Mouse (Mus musculus): Measurements from ENCODE around the gene Col4a2. TPM values are rescaled to one million over a fixed set of nuclear protein-coding genes. Genes with fewer than 3 reads are reported as not detected.
A peak's percentile ranks its signal among the peaks of the same experiment; 100 is the strongest.

Gene Col4a2
- total RNA-seq, 1 experiment from 2014 or later, result 341 TPM

DNA sequence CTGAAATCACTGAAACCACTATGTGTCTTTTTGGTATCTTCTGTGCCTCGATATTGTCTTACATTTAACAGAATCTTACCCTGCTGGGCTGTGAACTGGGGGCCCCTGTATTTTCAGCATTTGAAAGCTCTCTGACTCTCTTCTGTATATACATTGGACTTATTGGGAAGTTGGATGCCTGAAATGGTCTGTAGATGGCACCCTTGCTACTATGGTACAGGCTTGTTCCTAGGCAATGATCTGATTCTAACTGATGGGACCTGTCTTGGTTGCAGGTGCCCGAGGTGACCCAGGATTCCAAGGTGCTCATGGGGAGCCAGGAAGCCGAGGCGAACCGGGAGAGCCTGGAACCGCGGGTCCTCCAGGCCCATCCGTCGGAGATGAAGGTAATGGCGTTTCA lies 102.5 kb downstream of the Col4a2 start:
- no peak for DNase-seq

- DNase-seq, result peak; percentile 62
Measured at GRCm38 (mm10) chr8:11417762-11418161, 105.2 kb downstream of the Col4a2 start.

DNA sequence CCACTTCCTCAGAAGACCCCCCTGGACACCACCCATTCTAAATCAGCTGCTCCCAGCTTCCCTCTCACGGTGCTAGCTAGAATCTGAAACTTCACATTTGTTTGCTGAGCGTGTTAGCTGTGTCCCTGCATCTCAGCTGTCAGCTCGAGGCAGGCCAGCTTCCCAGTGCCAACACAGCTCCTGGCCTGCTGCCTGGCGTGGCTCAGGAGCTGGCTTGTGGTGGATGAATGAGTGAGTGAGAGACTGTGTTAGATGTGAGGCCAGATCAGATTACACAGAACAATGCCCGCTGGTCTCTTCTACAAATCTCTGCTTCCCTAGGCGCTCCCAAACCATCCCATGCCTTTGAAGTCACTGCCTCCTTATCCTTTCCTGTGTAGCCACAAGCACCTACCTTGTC lies 106.6 kb downstream of the Col4a2 start:
- peak; percentile 86 for DNase-seq

GRCm38 (mm10) chr8:11419645-11420044 lies 107.0 kb downstream of the Col4a2 start:
- DNase-seq, result peak; percentile 77

GRCm38 (mm10) chr8:11421105-11421504 lies 108.5 kb downstream of the Col4a2 start:
- peak; percentile 73 for DNase-seq

DNA sequence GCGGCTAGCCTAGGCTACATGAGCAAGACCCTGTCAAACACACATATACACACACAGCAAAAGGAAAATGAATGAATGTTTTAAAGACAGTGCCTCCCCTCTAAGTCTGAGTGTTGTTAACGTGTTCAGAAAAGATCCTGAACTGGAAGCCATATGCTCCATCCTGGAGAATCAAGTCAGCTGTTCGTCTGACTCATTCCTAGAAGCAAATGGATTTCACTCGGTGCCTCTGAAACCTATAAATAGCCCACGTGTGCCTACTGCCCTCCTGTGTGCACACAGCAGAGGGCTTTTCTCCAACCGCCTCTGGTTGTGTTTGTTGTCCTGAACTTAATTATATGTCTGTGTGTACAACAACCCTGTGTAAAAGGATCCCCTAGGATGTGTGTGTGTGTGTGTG lies 109.4 kb downstream of the Col4a2 start:
- DNase-seq, result no peak

DNA sequence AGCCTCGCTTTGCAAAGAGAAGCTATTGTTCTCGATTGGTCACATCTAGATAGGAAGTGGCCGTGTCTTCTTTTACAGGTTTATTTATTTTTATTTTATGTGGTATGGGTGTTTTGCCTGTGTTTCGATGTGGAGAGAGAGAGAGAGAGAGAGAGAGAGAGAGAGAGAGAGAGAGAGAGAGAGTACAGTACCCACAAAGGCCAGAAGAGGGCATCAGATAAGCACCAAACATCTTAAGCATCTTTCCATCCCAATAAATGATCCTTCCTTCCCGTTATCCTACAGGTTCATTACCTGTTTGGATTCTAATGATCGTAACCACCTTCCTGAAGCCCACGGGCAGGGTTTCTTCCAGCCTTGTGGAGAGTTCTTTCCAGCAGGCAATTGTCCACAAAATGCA lies 110.5 kb downstream of the Col4a2 start:
- no peak for DNase-seq

- peak; percentile 67 for DNase-seq
Measured at GRCm38 (mm10) chr8:11430688-11431087, 118.1 kb downstream of the Col4a2 start.

- no peak for DNase-seq
Measured at GRCm38 (mm10) chr8:11437862-11438261, 125.3 kb downstream of the Col4a2 start.

DNA sequence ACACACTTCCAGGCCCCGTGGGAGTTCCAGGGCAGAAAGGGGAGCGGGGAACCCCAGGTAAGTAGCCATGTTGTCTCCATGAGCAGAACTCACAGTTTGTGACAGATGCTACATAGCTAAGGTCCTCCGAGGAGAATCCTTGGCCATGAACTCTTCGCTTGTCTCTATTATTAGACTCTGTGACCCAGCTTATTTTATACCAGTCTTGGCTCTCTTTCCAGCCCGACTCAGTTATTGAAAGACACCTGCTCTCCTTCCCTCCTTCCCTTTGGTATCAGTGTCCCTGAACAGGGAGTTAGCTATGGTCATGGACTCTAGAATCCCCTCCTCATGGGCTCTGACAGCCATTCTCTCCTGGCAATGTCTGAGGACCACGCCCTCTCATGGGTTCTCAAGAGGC lies 128.7 kb downstream of the Col4a2 start:
- no peak for DNase-seq

- no peak for DNase-seq
Measured at GRCm38 (mm10) chr8:11443611-11444010, 131.0 kb downstream of the Col4a2 start.

DNA sequence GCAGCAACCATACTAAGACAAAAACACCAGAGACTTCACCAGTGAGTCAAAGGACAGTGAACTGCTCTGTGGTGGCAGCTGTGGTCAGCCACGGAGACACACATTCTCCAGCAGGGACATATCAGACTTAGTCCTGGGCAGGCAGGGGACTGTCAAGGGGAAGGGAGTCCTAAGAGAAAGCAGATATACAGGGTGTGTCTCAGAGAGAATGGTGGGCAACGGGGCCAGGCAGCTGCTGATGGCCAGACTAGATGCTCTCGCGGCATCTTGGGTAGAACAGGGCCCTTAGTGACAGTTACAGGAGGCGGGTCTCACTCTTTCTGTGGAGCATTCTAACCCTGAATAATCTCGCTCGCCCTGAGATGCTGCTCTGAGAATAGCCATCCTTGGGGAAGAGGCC lies 131.6 kb downstream of the Col4a2 start:
- DNase-seq, result no peak

- DNase-seq, result no peak
Measured at GRCm38 (mm10) chr8:11445790-11446189, 133.2 kb downstream of the Col4a2 start.

- DNase-seq, result no peak
Measured at GRCm38 (mm10) chr8:11447910-11448570, 135.4 kb downstream of the Col4a2 start.

DNA sequence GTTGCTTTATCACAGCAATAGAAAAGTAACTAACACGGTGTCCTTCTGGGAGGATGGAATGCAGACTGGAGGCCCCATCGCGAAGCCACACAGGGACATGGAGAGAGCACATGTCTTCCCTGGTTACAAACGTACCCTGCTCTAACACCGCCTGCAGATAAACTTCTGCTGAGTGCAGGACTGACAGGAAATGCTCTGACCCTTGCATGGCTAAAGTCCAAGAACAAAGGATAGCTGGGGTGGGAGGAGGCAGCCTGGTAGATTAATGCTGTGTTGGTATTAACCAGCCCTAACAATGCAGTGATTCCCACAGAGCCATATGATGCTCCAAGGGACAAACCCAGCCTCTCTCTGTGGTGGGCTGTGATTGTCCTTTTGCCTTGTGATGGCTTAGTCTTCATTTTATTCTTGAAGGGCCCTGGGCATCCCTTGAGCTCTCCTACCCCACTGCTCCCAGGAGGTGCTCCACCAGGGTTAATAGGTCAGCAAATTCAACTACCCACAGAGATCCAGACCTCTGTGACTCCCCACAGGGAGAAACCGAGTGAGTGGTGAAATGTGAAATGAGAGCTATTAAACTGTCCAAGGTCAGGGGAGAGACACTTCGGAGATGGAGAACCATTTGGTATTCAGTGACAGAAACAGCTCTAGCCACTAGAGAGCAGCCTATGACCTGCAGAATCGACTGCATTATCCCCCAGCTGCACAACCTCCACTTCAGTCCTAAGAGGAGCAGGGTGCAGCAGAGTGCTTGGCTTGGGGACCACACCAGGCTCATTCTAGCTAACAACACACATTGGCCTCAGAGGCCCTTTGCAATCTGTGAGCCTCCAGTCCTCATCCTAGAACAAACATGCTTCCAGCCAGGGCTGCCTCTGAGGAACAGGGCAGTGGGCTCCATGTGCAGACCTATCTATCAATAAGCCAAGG lies 137.8 kb downstream of the Col4a2 start:
- peak; percentile 71 for DNase-seq

GRCm38 (mm10) chr8:11452152-11452551 lies 139.5 kb downstream of the Col4a2 start:
- DNase-seq, result no peak

GRCm38 (mm10) chr8:11452559-11452958 lies 140.0 kb downstream of the Col4a2 start:
- no peak for DNase-seq

GRCm38 (mm10) chr8:11452974-11453373 lies 140.4 kb downstream of the Col4a2 start:
- DNase-seq, result no peak

- no peak for DNase-seq
Measured at GRCm38 (mm10) chr8:11454228-11454627, 141.6 kb downstream of the Col4a2 start.

GRCm38 (mm10) chr8:11457278-11457677 lies 144.7 kb downstream of the Col4a2 start:
- DNase-seq, result no peak

DNA sequence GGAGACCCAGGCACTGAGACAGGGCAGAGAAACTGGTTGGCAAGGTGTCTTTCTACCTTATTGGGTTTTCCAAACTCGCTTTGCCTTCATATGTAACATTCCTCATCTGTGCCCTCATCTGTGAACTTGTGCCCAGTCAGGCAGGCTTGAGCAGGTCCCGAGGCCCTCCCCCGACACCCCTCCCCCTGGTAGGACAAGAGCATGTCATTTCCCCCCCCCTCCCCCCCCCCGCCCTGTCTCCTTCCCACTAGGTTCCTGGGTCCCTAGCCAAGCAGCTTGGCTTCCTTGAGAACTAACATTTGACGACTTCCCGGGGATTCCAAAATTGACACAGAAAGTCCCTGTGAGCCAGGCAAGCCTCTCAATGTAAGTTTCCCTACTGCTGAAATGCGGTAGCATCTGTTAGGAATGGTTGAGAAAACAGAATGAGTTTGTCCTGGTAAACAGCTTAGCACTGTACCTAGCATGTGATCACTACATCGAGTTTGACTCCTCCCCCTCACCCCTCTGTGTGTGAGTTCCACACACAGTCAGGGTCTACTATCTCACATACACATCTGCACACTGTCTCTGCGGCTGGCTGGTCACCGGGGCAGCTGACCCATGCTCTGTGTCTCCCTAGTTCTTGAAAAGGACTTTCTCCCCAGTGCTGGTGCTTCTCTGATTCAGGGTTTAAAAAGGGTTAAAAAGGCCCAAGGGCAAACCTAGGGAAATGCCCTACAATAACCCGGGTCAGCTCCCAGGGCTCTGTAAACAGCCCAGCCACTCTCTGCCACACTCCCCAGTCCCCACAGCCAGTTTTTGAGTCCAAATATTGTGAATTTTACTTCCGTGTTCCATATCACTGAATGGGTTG lies 145.6 kb downstream of the Col4a2 start:
- DNase-seq, result peak; percentile 58

- no peak for DNase-seq
Measured at GRCm38 (mm10) chr8:11459016-11459415, 146.4 kb downstream of the Col4a2 start.

DNA sequence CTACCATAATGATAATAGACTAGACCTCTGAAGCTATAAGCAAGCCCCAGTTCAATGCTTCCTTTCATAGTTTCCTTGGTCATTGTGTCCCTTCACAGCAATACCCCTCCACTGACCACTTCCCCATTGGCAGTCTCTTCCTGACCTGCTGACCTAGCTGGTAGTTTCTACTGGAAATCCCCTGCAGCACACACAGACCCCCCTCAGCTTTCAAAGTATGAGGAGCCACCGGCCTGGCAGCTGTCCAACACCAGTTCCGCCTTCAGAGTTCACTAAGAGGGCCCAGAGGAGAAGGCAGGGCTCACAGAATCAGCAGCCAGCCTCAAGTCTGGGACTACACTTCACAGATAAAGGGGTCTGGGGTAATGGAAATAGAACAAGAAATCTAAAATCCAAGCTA lies 148.3 kb downstream of the Col4a2 start:
- peak; percentile 71 for DNase-seq

Data from adrenal gland, postnatal 14 days (tissue).